Mouse (Mus musculus) small intestine, adult 2 months (tissue): ENCODE data around the gene Map3k1.

Experiments
- CTCF ChIP-seq: fragments of 200-500 bp; IDR thresholded peaks from 2 replicates; pipeline ENCODE4 v1.5.1; 2012; ENCODE audit warnings: low read depth, mild to moderate bottlenecking, control low read depth, inconsistent platforms, low read length, moderate library complexity, mixed read lengths; ENCODE audit not compliant: insufficient replicate concordance, insufficient read length; ENCODE audit errors: extremely low read depth
- POLR2A ChIP-seq: fragments of 200-500 bp; IDR thresholded peaks from 2 replicates; pipeline ENCODE4 v1.6.1; 2012; ENCODE audit warnings: low read depth, mild to moderate bottlenecking, control low read depth, inconsistent platforms, low read length, moderate library complexity

- no peak for TF ChIP-seq POLR2A
- no peak for TF ChIP-seq CTCF
Measured at GRCm38 (mm10) chr13:111856786-111857455, 48.1 kb upstream of the Map3k1 start.
